Mouse (Mus musculus): Measurements from ENCODE around the gene Lmx1a.

Gene Lmx1a

GRCm38 (mm10) chr1:167693499-167694240 lies 4.6 kb downstream of the Lmx1a start:
- no peak for DNase-seq (ENCODE audit: low read depth)

- DNase-seq (ENCODE audit: low read depth) = no peak
Measured at GRCm38 (mm10) chr1:167694731-167695130, 5.7 kb downstream of the Lmx1a start.

DNA sequence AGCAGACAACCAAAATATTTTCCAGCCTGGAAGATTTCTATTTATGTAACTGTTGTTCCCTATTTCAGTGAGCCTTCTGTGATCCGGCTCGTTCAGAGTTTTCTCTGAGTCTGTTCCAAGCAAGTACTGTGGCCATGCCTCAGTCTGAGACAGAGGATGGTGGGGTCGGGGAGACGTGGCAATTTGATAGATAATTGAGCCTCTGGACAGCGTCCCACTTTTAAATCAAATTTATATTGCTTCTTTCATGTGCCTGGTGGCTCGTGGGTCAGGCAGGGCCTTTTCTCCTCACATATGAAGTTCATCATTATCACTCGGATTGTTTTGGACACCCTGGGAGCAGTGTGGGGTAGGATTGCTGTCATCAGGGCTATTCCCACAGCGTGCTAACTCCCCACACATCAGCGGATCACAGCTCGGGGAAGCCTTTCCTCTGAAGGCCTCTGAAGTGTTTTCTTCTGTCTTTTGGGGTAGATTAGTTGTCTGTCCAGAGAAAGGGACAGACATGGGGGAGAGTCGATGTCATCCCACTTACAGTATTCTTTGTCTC lies 6.9 kb downstream of the Lmx1a start:
- DNase-seq (ENCODE audit: low read depth) = no peak

GRCm38 (mm10) chr1:167699706-167700105 lies 10.7 kb downstream of the Lmx1a start:
- no peak for DNase-seq (ENCODE audit: low read depth)

DNA sequence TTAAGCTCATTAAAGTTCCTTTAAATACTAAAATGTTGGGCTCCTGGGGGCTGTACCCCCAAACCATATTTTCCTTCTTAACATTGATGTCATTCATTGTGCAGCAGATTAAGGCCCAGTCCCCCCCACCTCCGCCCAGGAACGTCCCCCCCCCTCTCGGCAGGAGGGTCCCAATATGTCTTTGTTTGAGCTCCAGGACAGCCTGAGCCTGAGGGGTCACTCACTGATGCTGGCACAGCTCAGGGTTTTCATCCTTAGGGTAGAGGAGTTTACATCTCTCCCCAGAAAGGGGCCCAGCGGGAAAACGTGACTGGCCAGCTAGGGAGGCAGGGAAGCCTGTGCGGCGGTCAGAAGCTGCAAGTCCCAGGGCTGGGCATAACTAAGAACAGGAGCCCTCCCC lies 11.2 kb downstream of the Lmx1a start:
- no peak for DNase-seq (ENCODE audit: low read depth)

GRCm38 (mm10) chr1:167705527-167705926 lies 16.5 kb downstream of the Lmx1a start:
- DNase-seq (ENCODE audit: low read depth) = no peak

GRCm38 (mm10) chr1:167708761-167709160 lies 19.7 kb downstream of the Lmx1a start:
- DNase-seq (ENCODE audit: low read depth) = no peak

DNA sequence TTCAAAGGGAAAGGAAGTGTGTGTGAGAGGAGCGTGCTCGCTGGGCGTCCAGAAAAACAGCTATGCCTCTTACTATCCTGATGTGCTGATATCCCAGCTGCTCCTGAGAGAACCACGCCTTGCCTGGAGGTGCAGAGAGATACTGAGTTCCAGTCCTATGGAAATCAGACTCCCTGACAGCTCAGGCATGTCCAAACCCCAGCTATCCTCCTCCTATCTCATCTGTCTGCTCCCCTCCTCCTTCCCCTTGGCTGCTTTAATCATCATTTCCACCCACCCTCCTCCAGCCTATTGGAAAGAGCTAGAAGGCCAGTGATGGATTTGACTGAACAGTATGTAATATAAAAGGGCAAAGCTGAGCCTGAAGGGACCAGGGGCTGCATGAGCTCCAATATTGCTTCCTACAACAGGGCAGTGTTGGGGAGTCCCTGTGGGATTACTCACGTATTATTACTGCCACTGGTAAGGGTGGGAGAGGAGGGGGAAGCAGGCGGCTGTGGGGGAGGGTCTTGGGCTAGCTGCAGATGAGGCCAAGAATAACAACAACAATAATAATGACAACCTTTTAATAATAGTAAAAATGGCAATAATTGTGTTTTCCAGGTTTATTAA lies 26.8 kb downstream of the Lmx1a start:
- no peak for DNase-seq (ENCODE audit: low read depth)

GRCm38 (mm10) chr1:167734471-167734870 lies 45.4 kb downstream of the Lmx1a start:
- DNase-seq (ENCODE audit: low read depth) = no peak

- DNase-seq (ENCODE audit: low read depth) = no peak
Measured at GRCm38 (mm10) chr1:167736793-167737192, 47.8 kb downstream of the Lmx1a start.

GRCm38 (mm10) chr1:167739286-167739685 lies 50.2 kb downstream of the Lmx1a start:
- DNase-seq (ENCODE audit: low read depth) = no peak

DNA sequence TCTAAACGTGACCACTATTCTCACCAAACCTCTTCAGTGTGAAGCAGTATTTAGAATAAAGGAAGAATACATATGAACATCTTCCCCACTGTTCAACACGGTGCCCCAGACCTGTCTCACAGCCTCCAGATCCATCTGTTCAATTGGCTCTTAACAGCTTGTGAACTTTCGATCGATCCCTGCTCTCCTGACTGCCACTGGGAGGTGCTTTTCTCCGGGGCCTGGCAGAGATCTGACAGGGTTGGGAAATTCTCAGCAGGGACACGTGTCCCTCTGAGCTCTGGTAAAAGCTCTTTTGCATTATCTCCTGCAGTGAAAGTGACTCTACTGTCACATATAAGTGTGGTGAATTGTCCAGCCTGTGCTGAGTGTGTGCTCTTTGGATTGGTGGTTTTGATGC lies 57.6 kb downstream of the Lmx1a start:
- DNase-seq (ENCODE audit: low read depth) = no peak

- DNase-seq (ENCODE audit: low read depth) = no peak
Measured at GRCm38 (mm10) chr1:167752661-167753060, 63.6 kb downstream of the Lmx1a start.

GRCm38 (mm10) chr1:167754085-167754484 lies 65.0 kb downstream of the Lmx1a start:
- DNase-seq (ENCODE audit: low read depth) = no peak

GRCm38 (mm10) chr1:167754636-167755522 lies 65.8 kb downstream of the Lmx1a start:
- no peak for DNase-seq (ENCODE audit: low read depth)

DNA sequence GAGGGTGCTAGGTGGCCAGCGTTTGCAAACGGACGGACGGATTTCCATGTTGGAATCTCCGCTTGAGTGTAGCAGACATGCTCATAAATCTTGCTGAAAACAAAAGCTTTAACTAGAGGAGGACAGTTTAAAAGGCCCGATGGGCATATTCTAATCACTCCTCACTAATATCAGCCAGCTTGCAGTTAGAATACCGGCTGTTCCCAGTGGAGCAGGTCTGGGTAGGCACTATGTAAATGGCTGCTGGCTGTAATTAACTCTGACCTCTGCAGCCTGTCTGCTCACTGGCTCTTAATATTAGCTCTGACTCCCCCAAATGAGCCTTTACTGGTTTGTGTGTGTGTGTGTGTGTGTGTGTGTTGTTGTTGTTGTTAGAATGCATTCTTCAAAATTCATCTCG lies 69.2 kb downstream of the Lmx1a start:
- DNase-seq (ENCODE audit: low read depth) = no peak

DNA sequence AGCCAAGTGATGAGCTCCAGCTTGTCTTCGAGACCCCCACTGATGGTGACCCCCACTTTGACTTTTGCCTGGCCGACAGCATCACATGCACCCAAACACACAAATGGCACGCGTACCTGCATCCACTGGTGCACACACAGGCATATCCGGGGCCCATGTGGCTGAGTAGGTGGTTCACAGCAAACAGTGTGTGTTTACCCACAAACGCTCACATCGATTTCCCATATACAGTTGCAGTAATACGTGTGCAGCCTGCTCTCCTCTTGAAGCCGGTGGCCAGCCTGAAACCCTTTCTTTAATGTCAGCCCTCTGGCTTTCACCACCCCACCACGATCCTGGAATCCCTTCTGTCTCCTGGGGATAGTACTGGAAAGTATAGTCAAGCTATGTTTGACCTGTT lies 71.3 kb downstream of the Lmx1a start:
- no peak for DNase-seq (ENCODE audit: low read depth)

DNA sequence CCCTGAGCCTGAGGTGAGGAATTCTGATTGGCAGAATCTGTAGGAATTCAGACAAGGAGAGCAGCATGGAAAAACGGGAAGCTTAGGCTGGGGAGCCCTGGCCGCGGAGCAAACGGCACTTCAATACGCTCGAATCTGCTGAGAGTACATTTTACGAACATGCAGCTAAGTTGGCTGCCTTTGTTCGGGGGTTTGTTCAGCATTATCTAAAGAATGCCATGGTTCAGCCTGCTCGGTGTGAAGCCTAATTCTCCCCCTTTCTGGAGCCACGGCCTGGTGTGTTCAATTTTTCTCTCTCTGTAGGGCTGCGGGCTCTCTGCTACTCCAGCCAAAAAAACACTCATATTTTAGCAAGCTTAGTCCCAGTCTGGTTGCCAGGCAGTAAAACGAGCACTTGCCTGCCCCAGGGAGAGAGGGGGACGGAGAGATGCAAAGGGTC lies 72.8 kb downstream of the Lmx1a start:
- no peak for DNase-seq (ENCODE audit: low read depth)

DNA sequence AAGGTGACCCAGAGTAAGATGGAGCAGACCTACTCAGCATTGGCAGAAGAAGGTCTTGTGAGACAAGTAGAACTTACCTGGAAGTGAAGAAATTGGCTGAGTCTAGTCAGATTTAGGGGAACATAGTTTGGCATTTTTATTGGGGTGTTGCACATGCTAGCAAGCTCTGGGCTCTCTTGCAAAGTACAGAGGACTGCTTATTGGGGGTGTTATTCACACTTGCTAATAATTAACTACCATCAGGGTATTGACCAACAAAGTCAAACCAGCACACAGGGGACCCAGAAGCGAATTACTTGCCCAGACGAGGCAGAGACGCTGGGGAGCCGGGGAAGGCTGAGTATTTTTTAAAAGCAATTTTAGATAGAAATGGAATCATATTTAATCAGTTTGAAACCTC lies 77.6 kb downstream of the Lmx1a start:
- no peak for DNase-seq (ENCODE audit: low read depth)

GRCm38 (mm10) chr1:167770457-167770856 lies 81.4 kb downstream of the Lmx1a start:
- no peak for DNase-seq (ENCODE audit: low read depth)

GRCm38 (mm10) chr1:167779766-167780488 lies 90.9 kb downstream of the Lmx1a start:
- no peak for DNase-seq (ENCODE audit: low read depth)

Measured in c-Kit-positive CD71-negative TER-119-negative erythroid progenitor cells, embryonic 14.5 days (primary cell).